Mouse (Mus musculus): ENCODE measurements around the gene Pear1. TPM values are rescaled to one million over a fixed set of nuclear protein-coding genes. Genes with fewer than 3 reads are reported as not detected.

Gene Pear1
- polyA plus RNA-seq, 1 experiment, result 0.65 TPM

DNA sequence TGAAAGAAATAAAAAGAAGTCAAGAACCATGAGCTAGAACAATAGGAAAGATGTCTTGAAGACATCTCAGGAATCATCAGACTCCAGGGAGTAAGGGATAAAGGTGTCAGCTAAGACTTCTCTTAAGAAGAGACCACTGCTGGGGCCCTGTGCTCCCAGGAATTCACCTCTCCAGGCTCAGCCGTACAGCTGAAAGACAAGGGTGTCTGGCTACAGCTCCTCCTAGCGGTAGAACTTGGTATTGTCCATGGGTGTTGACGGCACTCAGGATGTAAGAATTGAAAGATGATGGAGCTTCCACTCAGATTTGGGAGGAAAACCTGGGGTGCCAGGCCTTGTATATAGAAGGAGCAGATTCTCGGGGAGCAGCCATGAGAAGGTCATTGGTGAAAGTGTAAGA is 14.5 kb upstream of the Pear1 start:
- Histone ChIP-seq H3ac (ENCODE audit: control insufficient read depth, insufficient read length) (no peak overlapping the region), H3K4me2 (ENCODE audit: low read depth) (no peak overlapping the region), H3K79me2 (ENCODE audit: control insufficient read depth, insufficient read depth) (no peaks in the 10 kb centered on the region), H3K27me3 (ENCODE audit: control insufficient read depth, insufficient read depth, insufficient read length) (peaks cover 12% of the 10 kb centered on the region), H3K4me3 (no peak overlapping the region), H3K36me3 (ENCODE audit: control insufficient read depth, insufficient read depth) (no peaks in the 10 kb centered on the region)
- TF ChIP-seq SRF (IDR thresholded peaks at IDR 0.05; ENCODE audit: control insufficient read depth, insufficient read length, low read depth) (no peak), USF1 (IDR thresholded peaks at IDR 0.05; ENCODE audit: low read depth) (no peak), CEBPB (IDR thresholded peaks at IDR 0.05; ENCODE audit: insufficient read depth, poor library complexity, severe bottlenecking) (no peak), MYOG (IDR thresholded peaks at IDR 0.05; ENCODE audit: control insufficient read depth in 1 of 3, insufficient read depth in 1 of 3, insufficient read length in 2 of 3, low read depth in 2 of 3) (no peak), TCF12 (IDR thresholded peaks at IDR 0.05; ENCODE audit: insufficient read depth, poor library complexity, severe bottlenecking) (no peak), MAX (IDR thresholded peaks at IDR 0.05; ENCODE audit: low read depth) (no peak), REST (IDR thresholded peaks at IDR 0.05; ENCODE audit: insufficient read depth, insufficient read length) (no peak), E2F4 (IDR thresholded peaks at IDR 0.05; ENCODE audit: insufficient read depth) (no peak), TCF3 (IDR thresholded peaks at IDR 0.05; ENCODE audit: insufficient read length, low read depth) (no peak), POLR2A (IDR thresholded peaks at IDR 0.05; ENCODE audit: insufficient read length, low read depth) (no peak), MYOD1 (IDR thresholded peaks at IDR 0.05; ENCODE audit: control insufficient read depth in 1 of 3, insufficient read length in 2 of 3, low read depth in 2 of 3) (no peak), POLR2AphosphoS2 (IDR thresholded peaks at IDR 0.05; ENCODE audit: insufficient read length, low read depth) (no peak)

DNA sequence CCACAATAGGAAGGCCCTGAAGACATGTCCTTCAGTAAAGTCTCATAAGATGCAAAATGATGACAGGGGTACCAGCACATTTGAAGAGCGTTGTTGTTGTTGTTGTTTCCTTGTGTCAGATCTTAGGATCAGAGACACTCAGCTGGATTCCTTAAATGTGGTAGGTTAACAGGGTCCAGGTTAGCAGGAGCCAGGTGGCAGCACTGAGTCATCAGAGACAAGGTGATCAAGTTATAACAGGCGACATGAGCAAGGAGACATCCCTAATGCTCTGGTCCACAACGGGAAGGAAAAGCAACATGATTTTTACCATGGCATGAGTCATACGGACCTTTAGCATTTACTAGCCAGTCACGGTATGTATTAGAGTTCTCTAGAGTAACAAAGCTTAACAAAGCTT is 9.4 kb upstream of the Pear1 start:
- H3K36me3 ChIP-seq (ENCODE audit: control insufficient read depth, insufficient read depth), result no peaks in the 10 kb centered on the region
- no peak overlapping the region for H3K4me3 ChIP-seq
- TF ChIP-seq TCF12 (IDR thresholded peaks at IDR 0.05; ENCODE audit: insufficient read depth, poor library complexity, severe bottlenecking) (no peak), TCF3 (IDR thresholded peaks at IDR 0.05; ENCODE audit: insufficient read length, low read depth) (no peak), POLR2AphosphoS2 (IDR thresholded peaks at IDR 0.05; ENCODE audit: insufficient read length, low read depth) (no peak), MYOG (IDR thresholded peaks at IDR 0.05; ENCODE audit: control insufficient read depth in 1 of 3, insufficient read depth in 1 of 3, insufficient read length in 2 of 3, low read depth in 2 of 3) (no peak), MYOD1 (IDR thresholded peaks at IDR 0.05; ENCODE audit: control insufficient read depth in 1 of 3, insufficient read length in 2 of 3, low read depth in 2 of 3) (no peak), CEBPB (IDR thresholded peaks at IDR 0.05; ENCODE audit: insufficient read depth, poor library complexity, severe bottlenecking) (no peak), E2F4 (IDR thresholded peaks at IDR 0.05; ENCODE audit: insufficient read depth) (no peak), REST (IDR thresholded peaks at IDR 0.05; ENCODE audit: insufficient read depth, insufficient read length) (no peak), SRF (IDR thresholded peaks at IDR 0.05; ENCODE audit: control insufficient read depth, insufficient read length, low read depth) (no peak), MAX (IDR thresholded peaks at IDR 0.05; ENCODE audit: low read depth) (no peak), POLR2A (IDR thresholded peaks at IDR 0.05; ENCODE audit: insufficient read length, low read depth) (no peak)
- peaks cover 13% of the 10 kb centered on the region for H3K27me3 ChIP-seq (ENCODE audit: control insufficient read depth, insufficient read depth, insufficient read length)
- H3K4me2 ChIP-seq (ENCODE audit: low read depth), result no peak overlapping the region
- H3K79me2 ChIP-seq (ENCODE audit: control insufficient read depth, insufficient read depth), result no peaks in the 10 kb centered on the region
- H3ac ChIP-seq (ENCODE audit: control insufficient read depth, insufficient read length), result no peak overlapping the region

DNA sequence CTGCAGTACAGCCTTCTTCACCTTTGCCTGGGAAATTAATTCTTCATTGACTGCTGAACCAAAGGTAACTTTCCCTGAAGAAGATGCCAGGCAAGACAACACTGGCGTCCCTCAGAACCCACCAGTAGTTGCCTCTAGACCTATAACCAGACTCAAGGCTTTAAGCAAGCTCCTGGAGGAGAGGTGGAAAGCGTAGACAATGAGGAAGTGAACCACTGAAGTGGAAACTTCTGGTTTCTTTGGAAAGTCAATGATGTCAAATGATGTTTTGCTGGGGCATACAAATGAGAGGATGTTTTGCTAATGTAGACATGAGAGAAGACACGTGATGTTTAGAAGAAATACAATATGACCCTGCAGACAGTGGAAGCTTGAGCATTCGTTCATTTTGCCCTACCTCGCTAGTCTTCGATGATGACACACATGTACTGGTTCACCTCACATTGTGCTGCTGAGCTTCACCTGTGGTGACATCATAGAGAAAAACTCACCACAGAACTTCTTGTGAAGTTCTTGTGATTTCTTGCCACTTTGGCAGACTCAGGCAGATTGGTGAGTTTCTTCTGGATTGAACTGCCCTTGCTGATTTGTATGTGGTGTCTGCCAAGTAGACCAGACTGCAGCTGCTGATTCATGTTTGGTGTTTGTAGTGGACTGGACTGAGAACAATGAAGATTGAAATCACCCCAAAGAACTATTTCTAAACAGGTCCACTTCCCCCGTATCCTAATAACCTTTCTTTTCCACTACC is 8.2 kb upstream of the Pear1 start:
- no peak overlapping the region for H3ac ChIP-seq (ENCODE audit: control insufficient read depth, insufficient read length)
- no peaks in the 10 kb centered on the region for H3K36me3 ChIP-seq (ENCODE audit: control insufficient read depth, insufficient read depth)
- no peaks in the 10 kb centered on the region for H3K79me2 ChIP-seq (ENCODE audit: control insufficient read depth, insufficient read depth)
- H3K27me3 ChIP-seq (ENCODE audit: control insufficient read depth, insufficient read depth, insufficient read length), result peaks cover 13% of the 10 kb centered on the region
- no peak overlapping the region for H3K4me2 ChIP-seq (ENCODE audit: low read depth)
- TF ChIP-seq E2F4 (IDR thresholded peaks at IDR 0.05; ENCODE audit: insufficient read depth), result no peak
- TF ChIP-seq CEBPB (IDR thresholded peaks at IDR 0.05; ENCODE audit: insufficient read depth, poor library complexity, severe bottlenecking), result no peak
- TF ChIP-seq POLR2A (IDR thresholded peaks at IDR 0.05; ENCODE audit: insufficient read length, low read depth), result no peak
- no peak for TF ChIP-seq MAX (IDR thresholded peaks at IDR 0.05; ENCODE audit: low read depth)
- TF ChIP-seq TCF12 (IDR thresholded peaks at IDR 0.05; ENCODE audit: insufficient read depth, poor library complexity, severe bottlenecking), result no peak
- TF ChIP-seq POLR2AphosphoS2 (IDR thresholded peaks at IDR 0.05; ENCODE audit: insufficient read length, low read depth), result no peak
- TF ChIP-seq SRF (IDR thresholded peaks at IDR 0.05; ENCODE audit: control insufficient read depth, insufficient read length, low read depth), result no peak
- TF ChIP-seq MYOD1 (IDR thresholded peaks at IDR 0.05; ENCODE audit: control insufficient read depth in 1 of 3, insufficient read length in 2 of 3, low read depth in 2 of 3), result no peak
- H3K4me3 ChIP-seq, result no peak overlapping the region

DNA sequence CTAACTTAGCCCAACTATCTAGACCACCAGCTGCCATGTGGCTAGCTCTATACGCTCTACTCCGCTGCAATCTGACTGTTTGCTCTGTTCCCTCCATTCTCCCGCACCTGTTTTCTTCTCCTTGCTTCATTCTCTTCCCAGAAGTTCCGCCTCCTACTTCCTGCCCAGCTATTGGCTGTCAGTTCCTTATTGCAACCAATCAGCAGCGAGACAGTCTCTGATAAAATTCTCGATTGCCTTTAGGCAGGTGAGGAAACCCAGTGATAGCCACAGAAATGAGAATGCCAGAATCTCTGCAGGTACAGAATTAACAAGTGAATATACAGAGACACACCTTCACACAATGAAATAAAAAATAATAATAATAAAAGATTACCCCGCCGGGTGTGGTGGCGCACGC is 4.9 kb upstream of the Pear1 start:
- Histone ChIP-seq H3K79me2 (ENCODE audit: control insufficient read depth, insufficient read depth) (no peaks in the 10 kb centered on the region), H3ac (ENCODE audit: control insufficient read depth, insufficient read length) (no peak overlapping the region), H3K4me3 (no peak overlapping the region), H3K4me2 (ENCODE audit: low read depth) (no peak overlapping the region), H3K27me3 (ENCODE audit: control insufficient read depth, insufficient read depth, insufficient read length) (peaks cover 20% of the 10 kb centered on the region), H3K36me3 (ENCODE audit: control insufficient read depth, insufficient read depth) (no peaks in the 10 kb centered on the region)
- TF ChIP-seq REST (IDR thresholded peaks at IDR 0.05; ENCODE audit: insufficient read depth, insufficient read length) (no peak), MAX (IDR thresholded peaks at IDR 0.05; ENCODE audit: low read depth) (no peak), TCF12 (IDR thresholded peaks at IDR 0.05; ENCODE audit: insufficient read depth, poor library complexity, severe bottlenecking) (no peak), POLR2A (IDR thresholded peaks at IDR 0.05; ENCODE audit: insufficient read length, low read depth) (no peak), POLR2AphosphoS2 (IDR thresholded peaks at IDR 0.05; ENCODE audit: insufficient read length, low read depth) (no peak), CEBPB (IDR thresholded peaks at IDR 0.05; ENCODE audit: insufficient read depth, poor library complexity, severe bottlenecking) (no peak), SRF (IDR thresholded peaks at IDR 0.05; ENCODE audit: control insufficient read depth, insufficient read length, low read depth) (no peak), E2F4 (IDR thresholded peaks at IDR 0.05; ENCODE audit: insufficient read depth) (no peak), MYOG (IDR thresholded peaks at IDR 0.05; ENCODE audit: control insufficient read depth in 1 of 3, insufficient read depth in 1 of 3, insufficient read length in 2 of 3, low read depth in 2 of 3) (no peak), TCF3 (IDR thresholded peaks at IDR 0.05; ENCODE audit: insufficient read length, low read depth) (no peak), USF1 (IDR thresholded peaks at IDR 0.05; ENCODE audit: low read depth) (no peak), MYOD1 (IDR thresholded peaks at IDR 0.05; ENCODE audit: control insufficient read depth in 1 of 3, insufficient read length in 2 of 3, low read depth in 2 of 3) (no peak)

All from myocyte (in vitro differentiated cells).